Mouse (Mus musculus) megakaryocyte, embryonic 14.5 days (primary cell): ENCODE data around the gene Kat8. TPM values are rescaled to one million over a fixed set of nuclear protein-coding genes. Genes with fewer than 3 reads are reported as not detected.
"Not testable (repeated sequence)": the region's sequence is repeated elsewhere in the genome, so short reads cannot be mapped to it uniquely, and the experiment has no call there.

ENCODE experiments used
- H3K27me3 ChIP-seq: replicated peaks from 2 replicates; pipeline ENCODE3; 2012; ENCODE audit warnings: inconsistent platforms
- H3K36me3 ChIP-seq: replicated peaks from 2 replicates; pipeline ENCODE3; 2012; ENCODE audit warnings: low read length, inconsistent platforms, mixed read lengths
- H3K4me1 ChIP-seq: 2 replicates; pipeline ENCODE4 v1.6.1; 2012; ENCODE audit warnings: inconsistent platforms
- H3K4me3 ChIP-seq: replicated peaks from 2 replicates; pipeline ENCODE3; 2012; ENCODE audit warnings: moderate library complexity, mild to moderate bottlenecking, inconsistent platforms
- H3K9me3 ChIP-seq: 2 replicates; pipeline ENCODE4 v1.6.1; 2012; ENCODE audit warnings: inconsistent platforms
- FLI1 ChIP-seq: IDR thresholded peaks from 2 replicates; pipeline ENCODE4 v1.6.1; 2012; ENCODE audit warnings: low read length, inconsistent platforms, mixed read lengths
- GATA1 ChIP-seq: IDR thresholded peaks from 3 replicates; pipeline ENCODE4 v1.6.1; 2012; ENCODE audit warnings: mixed read lengths, low read length, inconsistent platforms, borderline replicate concordance
- polyA plus RNA-seq: library from polyadenylated mRNA; stranded (reverse); fragments of >175 nt; gene quantifications from 2 replicates; pipeline ENCODE4 v1.2.3, GENCODE M21; 2012; ENCODE audit warnings: low replicate concordance; ENCODE audit not compliant: insufficient read depth

Gene Kat8
- polyA plus RNA-seq, 1 experiment: 4.8 TPM

- peak overlapping the region; percentile 23 for H3K4me3 ChIP-seq
- H3K4me1 ChIP-seq: peaks cover 69% of the 10 kb centered on the region
- TF ChIP-seq GATA1 (no peak), FLI1 (no peak)
- no peaks in the 10 kb centered on the region for H3K27me3 ChIP-seq
- peaks cover 70% of the 10 kb centered on the region for H3K36me3 ChIP-seq
- H3K9me3 ChIP-seq: peaks cover 45% of the 10 kb centered on the region
These were observed 33.0 kb upstream of the Kat8 start for GRCm38 (mm10) chr7:127879301-127879700.

- H3K9me3 ChIP-seq: peaks cover 45% of the 10 kb centered on the region
- H3K4me1 ChIP-seq: peaks cover 70% of the 10 kb centered on the region
- peaks cover 79% of the 10 kb centered on the region for H3K36me3 ChIP-seq
- H3K4me3 ChIP-seq: peak overlapping the region; percentile 20
- H3K27me3 ChIP-seq: no peaks in the 10 kb centered on the region
- no peak for TF ChIP-seq GATA1
- no peak for TF ChIP-seq FLI1
These were observed 31.9 kb upstream of the Kat8 start for GRCm38 (mm10) chr7:127880431-127880830.

DNA sequence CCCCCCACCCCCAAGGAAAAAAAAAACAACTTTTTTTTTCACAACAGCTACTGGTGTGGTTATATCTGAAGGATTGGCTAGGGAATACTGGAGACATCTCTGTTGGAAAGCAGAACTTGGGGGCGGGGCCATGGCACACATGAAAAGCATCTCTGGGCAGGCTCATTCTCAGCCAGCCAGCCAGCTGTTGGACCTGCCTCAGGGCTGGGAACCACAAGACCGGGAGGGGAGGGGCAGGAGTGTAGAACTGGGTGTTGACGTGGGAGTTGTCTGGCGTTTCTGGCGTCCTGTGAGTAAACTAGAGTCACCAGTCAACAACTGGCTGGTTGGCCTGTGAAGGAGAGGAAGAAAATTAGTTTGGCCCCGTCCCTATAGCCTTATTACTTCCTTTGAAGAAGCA lies 26.4 kb upstream of the Kat8 start:
- Histone ChIP-seq H3K4me3 (no peak overlapping the region), H3K27me3 (no peaks in the 10 kb centered on the region), H3K36me3 (peaks cover 98% of the 10 kb centered on the region), H3K4me1 (peaks cover 93% of the 10 kb centered on the region), H3K9me3 (peaks cover 18% of the 10 kb centered on the region)
- TF ChIP-seq GATA1 (no peak), FLI1 (no peak)

- no peaks in the 10 kb centered on the region for H3K27me3 ChIP-seq
- no peak for TF ChIP-seq GATA1
- no peak for TF ChIP-seq FLI1
- peaks cover 87% of the 10 kb centered on the region for H3K4me1 ChIP-seq
- H3K4me3 ChIP-seq: peak overlapping the region; percentile 71
- H3K36me3 ChIP-seq: peaks cover 98% of the 10 kb centered on the region
- peaks cover 12% of the 10 kb centered on the region for H3K9me3 ChIP-seq
These were observed 25.8 kb upstream of the Kat8 start for GRCm38 (mm10) chr7:127886551-127886950.

DNA sequence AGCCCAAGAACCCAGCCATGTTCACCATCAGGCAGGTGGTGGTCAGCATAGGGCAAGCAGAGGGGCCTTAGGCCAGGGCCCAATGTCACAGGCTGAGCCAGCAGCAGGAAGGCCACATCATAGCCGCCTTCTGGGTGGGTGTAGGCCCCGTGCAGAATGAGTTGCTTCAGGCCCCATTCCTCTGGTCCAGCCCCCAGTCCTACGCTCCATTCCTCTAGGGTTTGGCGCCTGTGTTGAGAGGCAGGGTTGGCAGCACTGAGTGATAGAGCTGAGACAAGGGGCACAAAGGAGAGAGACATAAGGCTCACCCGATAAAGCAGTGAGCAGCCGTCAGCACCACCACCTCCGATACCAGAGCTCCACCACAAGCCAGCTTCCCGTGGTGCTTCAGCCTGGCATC lies 25.1 kb upstream of the Kat8 start:
- peaks cover 5% of the 10 kb centered on the region; the same call in 1 of the 2 replicates for H3K9me3 ChIP-seq
- H3K27me3 ChIP-seq: no peaks in the 10 kb centered on the region
- H3K4me1 ChIP-seq: peaks cover 82% of the 10 kb centered on the region
- H3K36me3 ChIP-seq: peaks cover 98% of the 10 kb centered on the region
- peak overlapping the region; percentile 71 for H3K4me3 ChIP-seq
- TF ChIP-seq GATA1 (no peak), FLI1 (no peak)

GRCm38 (mm10) chr7:127887781-127888180 lies 24.5 kb upstream of the Kat8 start:
- TF ChIP-seq GATA1: no peak
- peaks cover 98% of the 10 kb centered on the region for H3K36me3 ChIP-seq

DNA sequence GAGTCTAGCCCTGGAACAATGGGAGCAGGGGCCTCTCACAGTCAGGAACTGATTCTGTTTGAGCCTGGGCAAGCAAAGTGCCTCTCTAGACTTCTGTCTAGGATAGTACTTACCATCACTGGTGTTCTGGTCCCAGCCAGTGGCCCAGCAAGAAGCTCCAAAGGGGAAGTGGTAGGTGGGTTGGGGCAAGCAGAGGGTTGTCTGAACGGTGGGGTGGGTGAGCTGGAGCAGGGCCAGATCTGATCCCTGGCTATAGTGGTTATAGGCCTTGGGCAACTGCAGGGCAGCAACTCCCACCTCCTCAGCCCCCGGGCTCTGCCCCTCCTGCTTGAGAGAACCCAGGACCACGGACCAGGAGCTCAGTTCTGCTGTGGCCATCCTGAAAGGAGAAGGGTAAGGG lies 23.5 kb upstream of the Kat8 start:
- Histone ChIP-seq H3K36me3 (peaks cover 98% of the 10 kb centered on the region), H3K4me1 (peaks cover 66% of the 10 kb centered on the region)
- TF ChIP-seq GATA1 (no peak), FLI1 (no peak)

More at GRCm38 (mm10) chr7:127887781-127888180, 24.5 kb upstream of the Kat8 start:
- Histone ChIP-seq H3K4me3 (no peak overlapping the region), H3K9me3 (no peaks in the 10 kb centered on the region), H3K4me1 (peaks cover 76% of the 10 kb centered on the region), H3K27me3 (no peaks in the 10 kb centered on the region)

GRCm38 (mm10) chr7:127890798-127891197 lies 21.5 kb upstream of the Kat8 start, which contains the start of gene Prss53:
TSS of gene Prss53 (minus strand) at chr7:127890970.
- peaks cover 88% of the 10 kb centered on the region for H3K36me3 ChIP-seq
- TF ChIP-seq FLI1 (no peak), GATA1 (no peak)
- no peaks in the 10 kb centered on the region for H3K9me3 ChIP-seq
- H3K27me3 ChIP-seq: no peaks in the 10 kb centered on the region
- peaks cover 64% of the 10 kb centered on the region for H3K4me1 ChIP-seq
- H3K4me3 ChIP-seq: no peak within 1 kb of the TSS

More for the DNA sequence above, 23.5 kb upstream of the Kat8 start:
- no peaks in the 10 kb centered on the region for H3K27me3 ChIP-seq
- no peak overlapping the region for H3K4me3 ChIP-seq
- H3K9me3 ChIP-seq: no peaks in the 10 kb centered on the region

GRCm38 (mm10) chr7:127894480-127894879 lies 17.8 kb upstream of the Kat8 start:
- H3K4me1 ChIP-seq: peaks cover 62% of the 10 kb centered on the region
- H3K36me3 ChIP-seq: peaks cover 51% of the 10 kb centered on the region
- TF ChIP-seq GATA1: no peak
- no peak for TF ChIP-seq FLI1
- peak overlapping the region; percentile 94 for H3K4me3 ChIP-seq
- H3K27me3 ChIP-seq: no peaks in the 10 kb centered on the region
- H3K9me3 ChIP-seq: no peaks in the 10 kb centered on the region

- Histone ChIP-seq H3K27me3 (no peaks in the 10 kb centered on the region), H3K36me3 (peaks cover 41% of the 10 kb centered on the region), H3K4me3 (peak within 1 kb of the TSS; percentile 94), H3K9me3 (no peaks in the 10 kb centered on the region), H3K4me1 (peaks cover 64% of the 10 kb centered on the region)
- no peak for TF ChIP-seq FLI1
- TF ChIP-seq GATA1: peak; percentile 54; the same call in 1 of the 3 replicates
These were observed 16.9 kb upstream of the Kat8 start, which contains the start of the genes Gm21974 and Vkorc1 for GRCm38 (mm10) chr7:127895442-127895841. TSS of gene Gm21974 (minus strand) at chr7:127895454. TSS of gene Vkorc1 (minus strand) at chr7:127895617.

DNA sequence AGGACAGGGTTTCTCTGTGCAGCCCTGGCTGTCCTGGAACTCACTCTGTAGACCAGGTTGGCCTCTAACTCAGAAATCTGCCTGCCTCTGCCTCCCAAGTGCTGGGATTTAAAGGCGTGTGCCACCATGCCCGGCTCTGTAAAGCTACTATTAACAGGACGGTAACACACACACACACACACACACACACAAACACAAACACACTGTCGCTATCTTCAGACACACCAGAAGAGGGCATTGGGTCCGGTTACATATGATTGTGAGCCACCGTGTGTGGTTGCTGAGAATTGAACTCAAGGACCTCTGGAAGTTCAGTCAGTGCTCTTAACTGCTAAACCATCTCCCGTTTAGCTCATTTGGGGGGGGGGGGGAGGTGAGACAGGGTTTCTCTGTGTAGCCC lies 16.4 kb upstream of the Kat8 start:
- peak overlapping the region; percentile 94 for H3K4me3 ChIP-seq
- H3K9me3 ChIP-seq, H3K27me3 ChIP-seq: not testable (repeated sequence)
- H3K4me1 ChIP-seq: peaks cover 66% of the 10 kb centered on the region
- peaks cover 37% of the 10 kb centered on the region for H3K36me3 ChIP-seq
